Mouse (Mus musculus): ENCODE data around the gene Vrk2.

GRCm38 (mm10) chr11:26600692-26601091, 6.9 kb upstream of the Vrk2 start:
- TF ChIP-seq CTCF (IDR thresholded peaks at IDR 0.05; ENCODE audit: low read depth), result no peak
- no peak for TF ChIP-seq EP300 (IDR thresholded peaks at IDR 0.05; ENCODE audit: low read depth)
